10 mouse cellular contexts compared by ENCODE assay signal in genomic region chr1:75457710-75458024, GRCm38 (mm10). TPM values are rescaled to one million over a fixed set of nuclear protein-coding genes. Genes with fewer than 3 reads are reported as not detected.
A peak's percentile ranks its signal among the peaks of the same experiment; 100 is the strongest.
DNase-seq lines count a peak whose midpoint lies in the region; ATAC-seq and TF ChIP-seq lines count a peak whose summit lies in the region.
"Had no signal": no experiment of that assay in that cellular context is flagged by ENCODE, and none has a peak within 500 bp of the region (broad histone marks: within the 10 kb centered on the region; RNA-seq: fewer than 3 reads in every experiment).

No protein-coding gene starts in this region.

- H3K36me3 ChIP-seq in forebrain, embryonic 11.5 days (ENCODE audit: control insufficient read depth, insufficient read depth, low read length): no peaks in the 10 kb centered on the region
- no peaks in the 10 kb centered on the region for H3K36me3 ChIP-seq in forebrain, postnatal 0 days (ENCODE audit: insufficient read depth)
- no peaks in the 10 kb centered on the region for H3K36me3 ChIP-seq in megakaryocyte, embryonic 14.5 days (replicated peaks; ENCODE audit: low read length)
- H3K36me3 ChIP-seq in liver, embryonic 15.5 days (replicated peaks): no peaks in the 10 kb centered on the region

- no peak for DNase-seq in forebrain, embryonic 11.5 days (ENCODE audit: low spot score)
- DNase-seq in forebrain, postnatal 0 days: no peak
- no peak for DNase-seq in adrenal gland, postnatal 25 days
- DNase-seq in layer of hippocampus, postnatal 10 days (ENCODE audit: low spot score in 2 of 2): no peak

- no peak; the same call in 1 of the 2 replicates for ATAC-seq in forebrain, embryonic 11.5 days (replicated peaks; ENCODE audit: low FRiP score)
- ATAC-seq in forebrain, postnatal 0 days: no peak
- no peak for ATAC-seq in megakaryocyte, adult 5-6 weeks (ENCODE audit: poor library complexity, severe bottlenecking)
- ATAC-seq in liver, embryonic 15.5 days (ENCODE audit: insufficient read depth): no peak
- ATAC-seq in CD4-positive, CD25-positive, alpha-beta regulatory T cell, adult 4 months: no peak

- peak overlapping the region; percentile 60; the same call in 1 of the 2 replicates for H3K4me2 ChIP-seq in forebrain, embryonic 11.5 days (ENCODE audit: low read depth, low read length, severe bottlenecking)
- no peak overlapping the region for H3K4me2 ChIP-seq in forebrain, postnatal 0 days (ENCODE audit: low read depth)
- H3K4me2 ChIP-seq in liver, embryonic 15.5 days: peak overlapping the region; percentile 60

- peaks cover 16% of the 10 kb centered on the region; the same call in 1 of the 2 replicates for H3K27me3 ChIP-seq in forebrain, embryonic 11.5 days (ENCODE audit: control insufficient read depth, insufficient read depth, low read length)
- H3K27me3 ChIP-seq in forebrain, postnatal 0 days (ENCODE audit: insufficient read depth, low read length): peaks cover 16% of the 10 kb centered on the region
- peaks cover 85% of the 10 kb centered on the region for H3K27me3 ChIP-seq in megakaryocyte, embryonic 14.5 days (replicated peaks)
- peaks cover 79% of the 10 kb centered on the region for H3K27me3 ChIP-seq in liver, embryonic 15.5 days

- no peak overlapping the region for H3K9ac ChIP-seq in forebrain, embryonic 11.5 days (ENCODE audit: low read length)
- H3K9ac ChIP-seq in forebrain, postnatal 0 days: no peak overlapping the region
- no peak overlapping the region for H3K9ac ChIP-seq in liver, embryonic 15.5 days

- TF ChIP-seq CTCF in forebrain, postnatal 0 days (IDR thresholded peaks at IDR 0.05; ENCODE audit: low read depth): no peak

- H3K27ac ChIP-seq in forebrain, embryonic 11.5 days (ENCODE audit: low read depth, low read length): no peak overlapping the region
- no peak overlapping the region for H3K27ac ChIP-seq in forebrain, postnatal 0 days (ENCODE audit: low read depth, low read length)
- no peak overlapping the region for H3K27ac ChIP-seq in liver, embryonic 15.5 days (replicated peaks)

- H3K4me3 ChIP-seq in forebrain, embryonic 11.5 days (ENCODE audit: low read depth, low read length): no peak overlapping the region
- no peak overlapping the region for H3K4me3 ChIP-seq in forebrain, postnatal 0 days (ENCODE audit: low read depth, low read length)
- peak overlapping the region; percentile 83 for H3K4me3 ChIP-seq in megakaryocyte, embryonic 14.5 days (replicated peaks)
- H3K4me3 ChIP-seq in liver, embryonic 15.5 days (replicated peaks): no peak overlapping the region

- peaks cover 21% of the 10 kb centered on the region for H3K4me1 ChIP-seq in forebrain, embryonic 11.5 days (replicated peaks; ENCODE audit: control insufficient read depth, insufficient read depth, low read length)
- H3K4me1 ChIP-seq in forebrain, postnatal 0 days (ENCODE audit: insufficient read depth): peaks cover 3% of the 10 kb centered on the region
- H3K4me1 ChIP-seq in megakaryocyte, embryonic 14.5 days: peaks cover 58% of the 10 kb centered on the region
- H3K4me1 ChIP-seq in liver, embryonic 15.5 days (replicated peaks): peaks cover 37% of the 10 kb centered on the region

- no peaks in the 10 kb centered on the region for H3K9me3 ChIP-seq in forebrain, embryonic 11.5 days (ENCODE audit: control insufficient read depth, low read length)
- no peaks in the 10 kb centered on the region for H3K9me3 ChIP-seq in forebrain, postnatal 0 days (ENCODE audit: low read length)
- peaks cover 4% of the 10 kb centered on the region; the same call in 1 of the 2 replicates for H3K9me3 ChIP-seq in megakaryocyte, embryonic 14.5 days
- H3K9me3 ChIP-seq in liver, embryonic 15.5 days (replicated peaks): no peaks in the 10 kb centered on the region

- 3% methylated on average over 10 of the region's 10 CpGs for WGBS in forebrain, embryonic 11.5 days
- 8% methylated on average over 8 of the region's 10 CpGs for WGBS in forebrain, postnatal 0 days
- WGBS in liver, embryonic 15.5 days (ENCODE audit: insufficient replicate concordance): under 1% methylated on average over 10 of the region's 10 CpGs

RNA-seq across cellular contexts. Expression of gene Asic4, which starts 7.4 kb away (rescaled TPM):
- polyA plus RNA-seq in forebrain, embryonic 11.5 days (2014; fragmentation: Nextera tagmentation; extraction: Ambion mirVana): 0.61 TPM in 2 replicates
- total RNA-seq in forebrain, postnatal 0 days (2014; rRNA removed): 21.2 and 21.4 TPM in 2 replicates
- 6.3 and 7.7 TPM in 2 replicates for polyA plus RNA-seq in forebrain, postnatal 0 days (2015; fragmentation: Nextera tagmentation; extraction: Ambion mirVana)
- polyA plus RNA-seq in megakaryocyte, embryonic 14.5 days (2012; ENCODE audit: insufficient read depth, low replicate concordance): 0.13 TPM in 1 of 2 replicates, not detected in the other
- not detected in 2 replicates for total RNA-seq in megakaryocyte, adult 5-6 weeks (2015)
- total RNA-seq in megakaryocyte, adult 5-6 weeks (2017): not detected in 2 replicates
- 0.05 TPM in 1 of 2 replicates, not detected in the other for polyA plus RNA-seq in liver, embryonic 15.5 days (2015; fragmentation: Nextera tagmentation; extraction: Ambion mirVana)
- total RNA-seq in adrenal gland, postnatal 25 days (2021): 4.8 and 6.9 TPM in 2 replicates
- total RNA-seq in layer of hippocampus, postnatal 10 days (2021): 10 to 100 TPM; 16.2 to 17.4 TPM
- not detected for polyA plus RNA-seq in CD4-positive, CD25-positive, alpha-beta regulatory T cell, adult 4 months (2017; shearing (Covaris generic))
- total RNA-seq: gastrocnemius, postnatal 25 days; liver, adult 2 months had no signal
- polyA plus RNA-seq: liver, adult 2 months had no signal

RNA-seq across cellular contexts. Expression of gene Chpf, which starts 21.4 kb away (rescaled TPM):
- 21.3 and 23.3 TPM in 2 replicates for polyA plus RNA-seq in forebrain, embryonic 11.5 days (2014; fragmentation: Nextera tagmentation; extraction: Ambion mirVana)
- 65.9 and 80.4 TPM in 2 replicates for total RNA-seq in forebrain, postnatal 0 days (2014; rRNA removed)
- 55.5 and 56.8 TPM in 2 replicates for polyA plus RNA-seq in forebrain, postnatal 0 days (2015; fragmentation: Nextera tagmentation; extraction: Ambion mirVana)
- 9.2 and 30.3 TPM in 2 replicates for polyA plus RNA-seq in megakaryocyte, embryonic 14.5 days (2012; ENCODE audit: insufficient read depth, low replicate concordance)
- 0.50 and 0.69 TPM in 2 replicates for total RNA-seq in megakaryocyte, adult 5-6 weeks (2015)
- total RNA-seq in megakaryocyte, adult 5-6 weeks (2017): 0.37 and 0.41 TPM in 2 replicates
- polyA plus RNA-seq in liver, embryonic 15.5 days (2015; fragmentation: Nextera tagmentation; extraction: Ambion mirVana): 4.0 and 4.3 TPM in 2 replicates
- total RNA-seq in adrenal gland, postnatal 25 days (2021): 46.9 and 50.1 TPM in 2 replicates
- total RNA-seq in layer of hippocampus, postnatal 10 days (2021): 10 to 100 TPM; 78.4 to 79.4 TPM
- polyA plus RNA-seq in CD4-positive, CD25-positive, alpha-beta regulatory T cell, adult 4 months (2017; shearing (Covaris generic)): 1 to 10 TPM; 5.2 to 5.6 TPM

RNA-seq across cellular contexts. Expression of gene Tmem198, which starts 21.7 kb away (rescaled TPM):
- 8.9 and 9.4 TPM in 2 replicates for polyA plus RNA-seq in forebrain, embryonic 11.5 days (2014; fragmentation: Nextera tagmentation; extraction: Ambion mirVana)
- 54.8 and 58.0 TPM in 2 replicates for total RNA-seq in forebrain, postnatal 0 days (2014; rRNA removed)
- polyA plus RNA-seq in forebrain, postnatal 0 days (2015; fragmentation: Nextera tagmentation; extraction: Ambion mirVana): 61.2 and 70.8 TPM in 2 replicates
- polyA plus RNA-seq in megakaryocyte, embryonic 14.5 days (2012; ENCODE audit: insufficient read depth, low replicate concordance): 1.7 TPM in 1 of 2 replicates, not detected in the other
- total RNA-seq in megakaryocyte, adult 5-6 weeks (2015): 0.11 TPM in 1 of 2 replicates, not detected in the other
- 0.15 TPM in 1 of 2 replicates, not detected in the other for total RNA-seq in megakaryocyte, adult 5-6 weeks (2017)
- 0.06 and 0.15 TPM in 2 replicates for polyA plus RNA-seq in liver, embryonic 15.5 days (2015; fragmentation: Nextera tagmentation; extraction: Ambion mirVana)
- total RNA-seq in adrenal gland, postnatal 25 days (2021): 2.8 and 4.1 TPM in 2 replicates
- total RNA-seq in layer of hippocampus, postnatal 10 days (2021): 10 to 100 TPM; 48.3 to 53.8 TPM
- not detected for polyA plus RNA-seq in CD4-positive, CD25-positive, alpha-beta regulatory T cell, adult 4 months (2017; shearing (Covaris generic))

RNA-seq across cellular contexts. Expression of gene Gmppa, which starts 21.9 kb away (rescaled TPM):
- polyA plus RNA-seq in forebrain, embryonic 11.5 days (2014; fragmentation: Nextera tagmentation; extraction: Ambion mirVana): 46.3 and 47.2 TPM in 2 replicates
- total RNA-seq in forebrain, postnatal 0 days (2014; rRNA removed): 57.3 and 68.3 TPM in 2 replicates
- 64.0 and 64.9 TPM in 2 replicates for polyA plus RNA-seq in forebrain, postnatal 0 days (2015; fragmentation: Nextera tagmentation; extraction: Ambion mirVana)
- 234 and 693 TPM in 2 replicates for polyA plus RNA-seq in megakaryocyte, embryonic 14.5 days (2012; ENCODE audit: insufficient read depth, low replicate concordance)
- total RNA-seq in megakaryocyte, adult 5-6 weeks (2015): 71.8 and 79.4 TPM in 2 replicates
- 56.5 and 58.9 TPM in 2 replicates for total RNA-seq in megakaryocyte, adult 5-6 weeks (2017)
- polyA plus RNA-seq in liver, embryonic 15.5 days (2015; fragmentation: Nextera tagmentation; extraction: Ambion mirVana): 33.8 and 35.2 TPM in 2 replicates
- total RNA-seq in adrenal gland, postnatal 25 days (2021): 78.5 and 82.3 TPM in 2 replicates
- total RNA-seq in layer of hippocampus, postnatal 10 days (2021): 10 to 100 TPM; 55.0 to 60.5 TPM
- 10 to 100 TPM; 57.0 to 91.3 TPM for polyA plus RNA-seq in CD4-positive, CD25-positive, alpha-beta regulatory T cell, adult 4 months (2017; shearing (Covaris generic))

RNA-seq across cellular contexts. Expression of gene Obsl1, which starts 48.6 kb away (rescaled TPM):
- 42.6 and 44.7 TPM in 2 replicates for polyA plus RNA-seq in forebrain, embryonic 11.5 days (2014; fragmentation: Nextera tagmentation; extraction: Ambion mirVana)
- 28.4 and 43.7 TPM in 2 replicates for total RNA-seq in forebrain, postnatal 0 days (2014; rRNA removed)
- 18.7 and 22.9 TPM in 2 replicates for polyA plus RNA-seq in forebrain, postnatal 0 days (2015; fragmentation: Nextera tagmentation; extraction: Ambion mirVana)
- polyA plus RNA-seq in megakaryocyte, embryonic 14.5 days (2012; ENCODE audit: insufficient read depth, low replicate concordance): 8.6 and 12.9 TPM in 2 replicates
- total RNA-seq in megakaryocyte, adult 5-6 weeks (2015): not detected in 2 replicates
- total RNA-seq in megakaryocyte, adult 5-6 weeks (2017): not detected in 2 replicates
- polyA plus RNA-seq in liver, embryonic 15.5 days (2015; fragmentation: Nextera tagmentation; extraction: Ambion mirVana): 7.3 and 9.4 TPM in 2 replicates
- total RNA-seq in adrenal gland, postnatal 25 days (2021): 83.1 and 107 TPM in 2 replicates
- 10 to 100 TPM; 30.7 to 38.2 TPM for total RNA-seq in layer of hippocampus, postnatal 10 days (2021)
- not detected for polyA plus RNA-seq in CD4-positive, CD25-positive, alpha-beta regulatory T cell, adult 4 months (2017; shearing (Covaris generic))
